Mouse (Mus musculus): ENCODE measurements around the gene Clcnkb. TPM values are rescaled to one million over a fixed set of nuclear protein-coding genes. Genes with fewer than 3 reads are reported as not detected.

Gene Clcnkb
- total and polyA plus RNA-seq, 3 experiments, result 0.43 to 2.1 (median 0.57) TPM

GRCm38 (mm10) chr4:141454581-141455350 lies 39.0 kb upstream of the Clcnkb start:
- H3K9ac ChIP-seq (ENCODE audit: low read depth, low read length), result no peak overlapping the region
- H3K4me3 ChIP-seq, result no peak overlapping the region
- no peak for TF ChIP-seq CTCF (IDR thresholded peaks at IDR 0.05)
- no peak for TF ChIP-seq POLR2A (IDR thresholded peaks at IDR 0.05; ENCODE audit: insufficient read depth, low read depth, low read length)
- no peak for TF ChIP-seq EP300 (IDR thresholded peaks at IDR 0.05; ENCODE audit: insufficient read depth, low read depth, low read length)
- peaks cover 2% of the 10 kb centered on the region; the same call in 1 of the 2 replicates for H3K4me1 ChIP-seq (ENCODE audit: control insufficient read depth, insufficient read depth, low read length)
- peaks cover 6% of the 10 kb centered on the region for H3K79me2 ChIP-seq (replicated peaks; ENCODE audit: control insufficient read depth, insufficient read depth, low read length)
- intact Hi-C loops (cut with DNase I), result loop anchor here (5.0 kb wide), 1 partner anchor 38 kb away; no protein-coding TSS in a partner anchor
- H3K27ac ChIP-seq, result peak overlapping the region; percentile 8; the same call in 1 of the 2 replicates
- WGBS, result 50% methylated on average over 14 of the region's 14 CpGs
- peak in 1 of 2 experiments; percentile 28 for DNase-seq
- H3K27me3 ChIP-seq (ENCODE audit: control insufficient read depth, insufficient read depth, low read length), result no peaks in the 10 kb centered on the region
- no peaks in the 10 kb centered on the region for H3K36me3 ChIP-seq (ENCODE audit: control insufficient read depth, insufficient read depth, low read length)

- Histone ChIP-seq H3K9ac (ENCODE audit: low read depth, low read length) (no peak overlapping the region), H3K79me2 (replicated peaks; ENCODE audit: control insufficient read depth, insufficient read depth, low read length) (peaks cover 5% of the 10 kb centered on the region; the same call in 1 of the 2 replicates), H3K36me3 (ENCODE audit: control insufficient read depth, insufficient read depth, low read length) (no peaks in the 10 kb centered on the region), H3K27me3 (ENCODE audit: control insufficient read depth, insufficient read depth, low read length) (no peaks in the 10 kb centered on the region), H3K4me1 (ENCODE audit: control insufficient read depth, insufficient read depth, low read length) (peaks cover 1% of the 10 kb centered on the region; the same call in 1 of the 2 replicates), H3K27ac (peak overlapping the region; percentile 20; the same call in 1 of the 2 replicates), H3K4me3 (no peak overlapping the region)
- 85% methylated on average over 9 of the region's 9 CpGs for WGBS
- TF ChIP-seq CTCF (IDR thresholded peaks at IDR 0.05), result no peak
- TF ChIP-seq POLR2A (IDR thresholded peaks at IDR 0.05; ENCODE audit: insufficient read depth, low read depth, low read length), result no peak
- TF ChIP-seq EP300 (IDR thresholded peaks at IDR 0.05; ENCODE audit: insufficient read depth, low read depth, low read length), result no peak
- intact Hi-C loops (cut with DNase I), result loop anchor here (5.0 kb wide), 1 partner anchor 40 kb away; no protein-coding TSS in a partner anchor
- peak in 1 of 2 experiments; percentile 17 for DNase-seq
Observed at GRCm38 (mm10) chr4:141451916-141452450, 36.2 kb upstream of the Clcnkb start.

- no peak overlapping the region for H3K27ac ChIP-seq
- DNase-seq, result no peak
- H3K4me3 ChIP-seq, result no peak overlapping the region
- peaks cover 5% of the 10 kb centered on the region; the same call in 1 of the 2 replicates for H3K79me2 ChIP-seq (replicated peaks; ENCODE audit: control insufficient read depth, insufficient read depth, low read length)
- WGBS, result 80% methylated on average over 2 of the region's 2 CpGs
- H3K9ac ChIP-seq (ENCODE audit: low read depth, low read length), result no peak overlapping the region
- intact Hi-C loops (cut with DNase I), result loop anchor here (5.0 kb wide), 1 partner anchor 41 kb away; no protein-coding TSS in a partner anchor
- no peaks in the 10 kb centered on the region for H3K36me3 ChIP-seq (ENCODE audit: control insufficient read depth, insufficient read depth, low read length)
- no peak for TF ChIP-seq EP300 (IDR thresholded peaks at IDR 0.05; ENCODE audit: insufficient read depth, low read depth, low read length)
- H3K4me1 ChIP-seq (ENCODE audit: control insufficient read depth, insufficient read depth, low read length), result peaks cover 1% of the 10 kb centered on the region; the same call in 1 of the 2 replicates
- H3K27me3 ChIP-seq (ENCODE audit: control insufficient read depth, insufficient read depth, low read length), result no peaks in the 10 kb centered on the region
Observed at GRCm38 (mm10) chr4:141451251-141451650, 35.4 kb upstream of the Clcnkb start.

GRCm38 (mm10) chr4:141446211-141446610 lies 30.4 kb upstream of the Clcnkb start:
- Histone ChIP-seq H3K27ac (no peak overlapping the region), H3K4me1 (ENCODE audit: control insufficient read depth, insufficient read depth, low read length) (peaks cover 5% of the 10 kb centered on the region), H3K36me3 (ENCODE audit: control insufficient read depth, insufficient read depth, low read length) (no peaks in the 10 kb centered on the region), H3K9ac (ENCODE audit: low read depth, low read length) (no peak overlapping the region), H3K4me3 (no peak overlapping the region), H3K79me2 (replicated peaks; ENCODE audit: control insufficient read depth, insufficient read depth, low read length) (peaks cover 1% of the 10 kb centered on the region; the same call in 1 of the 2 replicates), H3K27me3 (ENCODE audit: control insufficient read depth, insufficient read depth, low read length) (no peaks in the 10 kb centered on the region)
- TF ChIP-seq CTCF (IDR thresholded peaks at IDR 0.05), result no peak
- TF ChIP-seq POLR2A (IDR thresholded peaks at IDR 0.05; ENCODE audit: insufficient read depth, low read depth, low read length), result no peak
- no peak for TF ChIP-seq EP300 (IDR thresholded peaks at IDR 0.05; ENCODE audit: insufficient read depth, low read depth, low read length)
- 50% methylated on average over 7 of the region's 7 CpGs for WGBS
- intact Hi-C loops (cut with DNase I), result no loop called here
- no peak for DNase-seq

- peak overlapping the region; percentile 98 for H3K9ac ChIP-seq (ENCODE audit: low read depth, low read length)
- 9% methylated on average over 14 of the region's 14 CpGs for WGBS
Observed at GRCm38 (mm10) chr4:141445328-141445720, 29.5 kb upstream of the Clcnkb start.

More at GRCm38 (mm10) chr4:141445328-141445720, 29.5 kb upstream of the Clcnkb start:
- Histone ChIP-seq H3K27me3 (ENCODE audit: control insufficient read depth, insufficient read depth, low read length) (no peaks in the 10 kb centered on the region), H3K79me2 (replicated peaks; ENCODE audit: control insufficient read depth, insufficient read depth, low read length) (peaks cover 1% of the 10 kb centered on the region; the same call in 1 of the 2 replicates), H3K36me3 (ENCODE audit: control insufficient read depth, insufficient read depth, low read length) (no peaks in the 10 kb centered on the region), H3K4me3 (peak overlapping the region; percentile 58), H3K4me1 (ENCODE audit: control insufficient read depth, insufficient read depth, low read length) (peaks cover 8% of the 10 kb centered on the region), H3K27ac (no peak overlapping the region; the same call in 1 of the 2 replicates)
- TF ChIP-seq CTCF (IDR thresholded peaks at IDR 0.05) (no peak), POLR2A (IDR thresholded peaks at IDR 0.05; ENCODE audit: insufficient read depth, low read depth, low read length) (no peak), EP300 (IDR thresholded peaks at IDR 0.05; ENCODE audit: insufficient read depth, low read depth, low read length) (no peak)
- no peak for DNase-seq
- intact Hi-C loops (cut with DNase I), result no loop called here
